Mouse (Mus musculus) megakaryocyte, embryonic 14.5 days (primary cell): ENCODE results near the gene Hamp.

Experiments
- FLI1 ChIP-seq: IDR thresholded peaks from 2 replicates; pipeline ENCODE4 v1.6.1; 2012; ENCODE audit warnings: low read length, inconsistent platforms, mixed read lengths
- GATA1 ChIP-seq: IDR thresholded peaks from 3 replicates; pipeline ENCODE4 v1.6.1; 2012; ENCODE audit warnings: mixed read lengths, low read length, inconsistent platforms, borderline replicate concordance

GRCm38 (mm10) chr7:30916713-30917112 is 27.1 kb downstream of the Hamp start:
- no peak for TF ChIP-seq GATA1
- TF ChIP-seq FLI1, result no peak
